Mouse (Mus musculus): ENCODE measurements around the gene Mill1.

- no peak for TF ChIP-seq GATA1 (IDR thresholded peaks at IDR 0.05; ENCODE audit: low read length)
- TF ChIP-seq TAL1 (IDR thresholded peaks at IDR 0.05; ENCODE audit: low read length): no peak
These were observed 15.1 kb downstream of the Mill1 start for GRCm38 (mm10) chr7:18260219-18260618.

All from erythroblast, embryonic 14.5 days (primary cell).